Mouse (Mus musculus): ENCODE data around the gene Gsdme. TPM values are rescaled to one million over a fixed set of nuclear protein-coding genes. Genes with fewer than 3 reads are reported as not detected.

Gene Gsdme
- 6.6 to 13.2 TPM (median 9.0 TPM) in 3 replicates for total RNA-seq (2017)

DNA sequence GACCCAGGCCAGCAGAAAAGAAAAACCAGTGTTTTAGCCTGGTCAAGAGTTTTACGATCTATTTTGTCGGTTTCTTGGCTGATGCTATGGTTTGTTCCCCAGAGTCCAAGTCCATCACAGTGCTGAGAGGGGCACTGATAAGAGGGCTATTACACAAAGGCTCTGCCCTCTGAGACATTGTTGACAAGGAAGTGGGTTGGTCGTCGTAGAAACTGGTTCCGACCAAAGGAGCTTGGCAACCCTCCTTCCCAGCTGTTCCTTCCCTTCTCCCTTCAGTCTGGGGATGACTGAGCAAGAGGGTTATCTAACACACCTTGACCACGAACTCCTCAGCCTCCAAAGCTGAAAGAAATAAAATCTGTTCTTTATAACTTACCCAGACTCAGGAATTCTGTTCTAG, at the start of gene Gsdme:
Gene Gsdme, minus strand, starts transcription at position 193 of the 400 bp plus-strand sequence.
- no peak for ATAC-seq (replicated peaks; ENCODE audit: insufficient number of reproducible peaks, low FRiP score, low TSS enrichment, poor library complexity, severe bottlenecking)

DNA sequence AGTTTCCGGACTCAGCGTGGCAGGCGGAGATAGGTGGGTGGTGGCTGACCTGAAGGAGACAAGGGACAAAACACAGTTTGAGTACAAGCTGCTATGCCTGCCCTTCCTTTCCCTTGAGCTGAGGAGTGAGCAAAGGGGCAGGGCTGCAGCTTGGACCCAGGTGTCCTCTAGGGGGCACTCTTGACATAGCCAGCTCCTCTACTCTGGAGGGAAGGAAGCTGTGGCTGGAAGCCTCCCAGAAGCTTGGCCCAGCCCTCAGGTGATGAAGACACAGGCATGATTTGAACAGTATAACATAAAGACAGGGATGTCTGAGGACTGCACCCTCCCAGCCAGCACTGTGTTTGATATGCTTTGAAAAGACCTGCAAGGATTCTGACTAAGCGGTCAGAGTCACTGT, 49.0 kb upstream of the Gsdme start:
- peak; percentile 90 for ATAC-seq (replicated peaks; ENCODE audit: insufficient number of reproducible peaks, low FRiP score, low TSS enrichment, poor library complexity, severe bottlenecking)

DNA sequence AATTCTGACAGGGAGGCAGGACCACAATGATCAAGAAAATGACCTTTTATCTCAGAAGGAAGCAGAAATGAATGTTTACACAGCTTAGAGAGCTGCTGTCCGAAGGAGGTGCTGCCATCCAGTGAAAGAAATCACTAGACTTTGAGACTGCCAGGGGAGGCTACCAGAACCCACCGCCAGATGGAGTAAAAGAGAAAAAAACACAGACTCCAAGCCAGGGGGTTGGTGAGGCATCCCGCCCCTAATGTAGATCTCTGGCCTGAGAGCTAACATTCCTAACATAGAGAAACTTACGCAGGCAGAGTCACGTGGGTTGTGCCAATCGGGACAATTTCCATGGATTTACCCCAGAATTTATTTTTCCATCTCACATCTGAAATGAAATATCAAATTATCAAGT, 45.4 kb upstream of the Gsdme start:
- ATAC-seq (replicated peaks; ENCODE audit: insufficient number of reproducible peaks, low FRiP score, low TSS enrichment, poor library complexity, severe bottlenecking), result no peak

DNA sequence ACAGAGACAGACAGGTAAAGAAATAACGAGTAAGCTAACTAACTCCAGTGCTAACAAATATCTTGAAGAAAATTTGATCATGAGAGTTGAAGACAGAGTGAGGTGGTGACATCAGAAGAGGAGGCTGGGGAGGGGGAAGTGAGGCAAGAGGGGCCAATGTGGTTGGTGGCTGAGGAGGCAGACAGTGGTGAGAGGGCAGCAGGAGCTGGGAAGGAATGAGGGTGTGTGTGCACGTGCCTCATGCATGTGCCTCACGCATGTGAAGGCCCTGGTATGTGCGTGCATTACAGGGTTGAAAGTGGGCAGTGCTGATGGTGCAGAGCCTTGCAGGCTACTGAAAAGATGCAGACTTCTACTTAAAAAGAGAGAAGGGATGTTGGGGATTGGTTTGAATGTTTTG, 43.0 kb upstream of the Gsdme start:
- ATAC-seq (replicated peaks; ENCODE audit: insufficient number of reproducible peaks, low FRiP score, low TSS enrichment, poor library complexity, severe bottlenecking), result peak; percentile 58

DNA sequence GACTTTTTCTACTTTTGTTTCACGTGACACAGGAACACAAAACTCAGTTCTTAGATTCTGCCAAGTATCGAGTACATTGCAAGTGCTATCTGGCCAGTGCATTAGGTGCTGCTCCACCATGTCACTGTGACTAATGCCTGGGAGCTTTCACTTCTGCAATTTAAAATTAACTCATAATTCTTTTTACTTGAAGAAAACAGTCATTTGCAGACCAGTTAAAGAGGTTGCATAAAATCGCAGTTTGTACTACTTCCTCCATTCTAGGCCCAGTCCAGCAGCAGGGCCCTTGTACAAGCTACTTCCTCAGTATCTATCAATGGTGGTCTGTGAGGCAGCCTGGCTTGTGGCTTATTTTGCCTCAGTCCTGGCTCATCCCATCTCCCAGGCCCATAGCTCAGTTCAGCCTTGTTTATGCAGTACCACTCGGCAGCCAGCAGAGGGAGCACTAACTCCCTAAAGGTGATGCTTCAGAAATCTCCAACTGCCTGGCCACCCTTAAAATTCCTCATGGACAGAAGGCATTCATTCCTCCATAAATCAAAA, 41.4 kb upstream of the Gsdme start:
- peak; percentile 83 for ATAC-seq (replicated peaks; ENCODE audit: insufficient number of reproducible peaks, low FRiP score, low TSS enrichment, poor library complexity, severe bottlenecking)

DNA sequence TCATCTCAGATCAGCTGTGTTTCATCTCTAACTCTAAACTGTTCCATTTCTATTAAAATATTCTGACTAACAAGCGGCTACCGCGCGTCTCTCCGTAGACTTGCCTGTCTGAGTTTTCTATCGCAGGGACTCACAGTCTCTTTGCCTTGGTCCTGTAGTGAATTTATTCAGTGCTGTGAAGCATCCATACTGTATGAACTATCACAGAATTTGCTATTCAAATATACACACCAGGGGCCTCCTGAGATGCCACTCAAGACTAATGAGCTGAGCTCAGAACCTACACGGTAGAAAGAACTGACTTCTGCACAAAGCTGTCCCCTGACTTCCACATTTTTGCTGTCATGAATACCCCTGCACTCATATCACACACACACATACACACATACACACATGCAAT, 37.5 kb upstream of the Gsdme start:
- no peak for ATAC-seq (replicated peaks; ENCODE audit: insufficient number of reproducible peaks, low FRiP score, low TSS enrichment, poor library complexity, severe bottlenecking)

DNA sequence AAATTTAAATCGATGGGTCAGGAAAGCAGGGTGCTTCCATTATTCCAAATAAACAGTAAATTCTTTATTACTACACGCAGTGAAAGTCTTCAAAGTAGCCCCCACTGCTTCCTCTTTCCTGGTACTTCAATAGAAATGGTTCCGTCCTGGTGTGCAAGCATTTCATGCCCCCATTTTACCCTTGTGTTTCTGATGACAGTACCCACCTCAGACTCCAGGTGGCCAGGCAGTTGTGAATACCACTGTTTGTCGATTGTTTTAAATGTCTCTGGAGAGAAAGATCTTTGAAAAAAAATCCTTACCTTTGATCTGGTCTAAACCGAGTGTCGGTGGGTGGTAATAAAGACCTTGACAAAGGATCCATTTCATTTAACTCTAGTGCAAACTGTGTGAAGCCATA, 37.0 kb upstream of the Gsdme start:
- ATAC-seq (replicated peaks; ENCODE audit: insufficient number of reproducible peaks, low FRiP score, low TSS enrichment, poor library complexity, severe bottlenecking), result no peak

DNA sequence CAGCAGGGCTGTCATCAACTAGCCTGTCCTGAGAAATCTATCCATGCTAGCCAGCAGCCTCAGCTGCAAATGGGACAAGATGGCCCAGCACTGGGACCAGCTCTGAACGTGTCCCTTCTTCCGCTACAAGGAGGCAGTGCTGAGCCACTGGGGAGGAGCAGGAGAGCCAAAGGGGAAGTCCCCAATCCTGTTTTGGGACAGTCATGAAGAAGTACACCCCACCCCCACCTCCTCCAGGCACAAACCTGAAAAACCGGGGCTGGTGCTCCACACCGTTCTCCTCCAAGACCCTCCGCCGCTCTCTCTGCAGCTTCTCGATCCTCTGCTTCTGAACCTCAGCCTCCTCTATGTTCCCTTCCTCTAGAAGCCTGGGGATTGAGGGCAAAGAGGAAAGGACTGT, 35.4 kb upstream of the Gsdme start:
- peak; percentile 33 for ATAC-seq (replicated peaks; ENCODE audit: insufficient number of reproducible peaks, low FRiP score, low TSS enrichment, poor library complexity, severe bottlenecking)

DNA sequence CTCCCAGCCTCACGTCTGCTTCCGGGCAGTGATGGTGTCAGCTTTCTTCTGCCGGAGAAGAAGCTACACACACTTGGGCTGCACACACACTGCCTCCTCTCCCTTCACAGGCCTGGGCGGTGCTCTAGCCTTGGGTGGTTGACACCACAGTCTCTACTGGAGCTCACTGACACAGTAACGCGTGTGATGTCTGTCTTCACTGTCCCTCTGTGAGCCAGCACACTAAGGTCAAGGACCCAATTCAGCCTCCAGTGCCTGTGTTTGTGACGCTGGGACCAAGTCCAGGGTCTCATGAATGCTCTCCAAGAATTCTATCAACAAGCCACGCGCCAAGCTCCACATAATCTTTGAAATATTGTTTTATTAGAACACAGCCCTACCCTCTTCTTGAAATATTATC, 34.0 kb upstream of the Gsdme start:
- ATAC-seq (replicated peaks; ENCODE audit: insufficient number of reproducible peaks, low FRiP score, low TSS enrichment, poor library complexity, severe bottlenecking), result no peak

DNA sequence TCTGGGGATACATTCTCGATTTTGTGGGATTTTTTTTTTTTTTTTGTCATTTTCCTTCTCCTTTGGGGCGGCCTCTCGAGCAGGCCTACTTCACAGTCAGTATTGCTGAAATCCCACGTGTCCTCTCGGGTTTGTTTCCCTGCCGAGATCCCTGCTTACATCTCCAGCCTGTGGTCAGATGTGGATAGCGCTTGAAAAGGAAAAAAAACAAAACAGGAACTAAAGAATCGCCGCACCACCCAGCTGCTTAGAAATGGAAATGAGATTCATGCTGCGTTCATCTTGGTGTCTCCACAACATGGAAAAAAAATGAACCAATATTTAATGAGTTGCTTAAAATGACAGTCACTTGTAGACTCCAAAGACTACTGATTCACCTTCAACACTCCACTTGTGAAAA, 31.5 kb upstream of the Gsdme start:
- peak; percentile 16; the same call in 1 of the 2 replicates for ATAC-seq (replicated peaks; ENCODE audit: insufficient number of reproducible peaks, low FRiP score, low TSS enrichment, poor library complexity, severe bottlenecking)

DNA sequence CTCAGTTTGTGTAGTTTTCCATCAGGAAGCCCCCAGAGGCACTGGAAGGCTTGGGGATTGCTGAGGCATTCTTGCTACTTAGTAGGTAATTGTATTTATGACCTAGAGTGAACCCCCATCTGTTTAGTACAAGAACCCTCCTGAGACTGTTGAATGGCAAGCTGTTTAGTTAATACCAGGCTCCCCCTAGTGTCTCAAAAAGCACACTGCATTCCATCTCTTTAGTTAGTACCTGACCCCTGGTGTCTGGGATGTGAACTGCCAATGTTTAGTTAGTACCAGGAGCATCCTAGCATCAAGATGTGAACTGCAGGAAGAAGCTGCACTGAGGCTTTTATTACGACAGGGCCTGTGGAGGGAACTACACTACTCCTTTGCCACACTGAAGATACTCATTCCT, 30.5 kb upstream of the Gsdme start:
- peak; percentile 79 for ATAC-seq (replicated peaks; ENCODE audit: insufficient number of reproducible peaks, low FRiP score, low TSS enrichment, poor library complexity, severe bottlenecking)

DNA sequence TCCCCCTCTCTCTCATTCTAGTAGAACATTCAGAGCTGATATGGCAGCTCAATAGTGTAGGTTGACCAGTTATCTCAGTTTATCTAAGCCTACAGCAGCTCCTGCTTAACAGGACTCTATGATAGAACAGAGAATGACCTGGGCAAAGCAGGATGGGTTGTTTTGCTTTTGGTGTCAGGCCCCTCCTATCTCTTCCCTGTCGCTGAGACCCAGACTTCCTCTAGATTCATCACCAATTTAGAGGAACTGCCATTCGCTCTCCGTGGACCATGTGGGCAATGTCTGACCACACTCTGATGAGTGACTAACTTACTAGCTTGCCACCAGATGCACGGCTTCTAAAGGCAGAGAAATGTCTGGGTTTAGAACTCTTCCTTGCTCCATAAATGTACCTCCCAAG, 28.0 kb upstream of the Gsdme start:
- ATAC-seq (replicated peaks; ENCODE audit: insufficient number of reproducible peaks, low FRiP score, low TSS enrichment, poor library complexity, severe bottlenecking), result peak; percentile 70

DNA sequence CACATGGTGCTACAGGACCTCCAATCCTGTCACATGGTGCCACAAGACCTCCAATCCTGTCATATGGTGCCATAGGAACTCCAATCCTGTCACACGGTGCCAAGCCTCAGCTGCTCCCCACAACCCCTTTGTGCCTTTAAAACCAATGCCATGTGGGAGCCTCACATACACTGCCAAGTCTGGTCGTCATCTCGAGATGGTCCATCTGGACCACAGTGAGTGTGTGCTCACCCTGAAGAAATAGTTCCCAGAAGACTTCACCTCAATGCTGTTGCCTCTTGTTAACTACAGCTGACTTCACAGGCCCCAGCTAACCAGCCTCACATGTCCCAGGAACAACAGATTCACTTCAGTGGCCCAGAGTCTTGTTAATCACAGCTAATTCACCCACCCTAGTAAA, 23.2 kb upstream of the Gsdme start:
- ATAC-seq (replicated peaks; ENCODE audit: insufficient number of reproducible peaks, low FRiP score, low TSS enrichment, poor library complexity, severe bottlenecking), result no peak

DNA sequence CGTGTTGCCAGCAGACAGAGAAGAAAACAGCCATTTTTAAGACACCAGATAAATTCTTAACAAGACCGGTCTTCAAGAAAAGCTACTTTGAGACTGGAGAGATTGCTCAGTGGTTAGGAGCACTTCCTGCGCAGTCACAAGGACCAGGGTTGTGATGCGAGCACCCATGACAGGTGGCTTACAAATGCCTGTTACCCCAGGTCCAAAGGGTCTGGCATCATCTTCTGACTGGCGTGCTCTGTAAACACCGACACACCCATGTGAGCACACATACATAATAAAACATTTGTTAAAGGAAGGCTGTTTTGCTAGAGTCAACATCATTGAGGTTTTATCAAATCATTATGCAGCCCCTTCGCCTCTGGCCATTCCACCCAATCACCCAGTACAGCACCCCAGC, 16.0 kb upstream of the Gsdme start:
- no peak for ATAC-seq (replicated peaks; ENCODE audit: insufficient number of reproducible peaks, low FRiP score, low TSS enrichment, poor library complexity, severe bottlenecking)

DNA sequence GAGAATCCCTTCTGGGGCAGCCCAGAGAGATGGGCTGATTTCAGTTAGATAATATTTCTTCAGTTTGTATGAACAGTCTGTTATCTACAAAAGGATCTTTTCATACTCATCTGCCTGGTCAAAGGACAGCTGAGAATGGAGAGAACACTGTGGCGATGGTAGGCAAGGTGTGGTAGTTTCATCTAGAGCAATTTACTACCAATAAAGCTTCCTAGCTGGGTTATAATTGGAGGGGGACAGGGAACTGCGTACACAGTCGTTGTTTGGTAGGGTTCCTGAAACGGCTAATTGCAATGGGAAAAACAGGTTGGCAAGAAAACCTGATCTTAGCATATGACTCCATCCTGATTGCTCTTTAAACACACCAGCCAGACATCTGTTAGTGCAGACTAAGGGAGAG, 10.3 kb upstream of the Gsdme start:
- ATAC-seq (replicated peaks; ENCODE audit: insufficient number of reproducible peaks, low FRiP score, low TSS enrichment, poor library complexity, severe bottlenecking), result no peak

DNA sequence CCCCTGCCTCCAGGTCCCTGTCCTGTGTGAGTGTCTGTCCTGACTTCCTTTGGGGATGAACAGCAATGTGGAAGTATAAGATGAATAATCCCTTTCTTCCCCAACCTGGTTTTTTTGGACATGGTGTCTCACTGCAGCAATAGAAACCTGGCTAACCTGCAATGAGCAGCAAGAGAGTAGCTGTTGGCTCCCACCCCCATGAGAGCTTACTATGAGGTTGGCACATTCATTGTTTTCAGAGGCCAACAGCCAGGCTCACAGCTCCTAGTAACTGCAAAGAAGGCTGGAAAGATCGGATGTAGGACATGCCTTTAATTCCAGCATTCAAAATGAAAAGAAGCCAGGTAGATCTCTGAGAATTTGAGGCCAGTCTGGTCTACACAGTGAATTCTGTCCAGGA, 9.8 kb upstream of the Gsdme start:
- ATAC-seq (replicated peaks; ENCODE audit: insufficient number of reproducible peaks, low FRiP score, low TSS enrichment, poor library complexity, severe bottlenecking), result no peak

DNA sequence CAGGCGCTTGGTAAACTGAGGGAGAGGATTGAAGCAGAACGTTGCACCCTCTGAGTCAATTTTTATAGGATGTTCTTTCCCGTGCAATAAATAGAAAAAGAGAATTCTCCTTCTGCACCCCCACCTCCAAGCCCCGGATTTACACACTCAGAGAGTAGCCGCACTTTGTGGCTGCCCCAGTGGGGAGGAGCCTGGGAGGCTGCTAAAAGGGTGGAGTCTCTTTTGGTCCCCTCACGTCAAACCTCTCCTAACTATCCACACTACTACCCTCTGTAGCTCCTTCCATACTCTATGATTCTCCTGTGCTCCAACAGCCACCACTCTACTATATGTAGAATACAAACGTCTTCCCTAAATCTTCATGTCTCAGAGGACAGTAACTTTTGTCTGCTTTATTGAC, 1.4 kb downstream of the Gsdme start:
- ATAC-seq (replicated peaks; ENCODE audit: insufficient number of reproducible peaks, low FRiP score, low TSS enrichment, poor library complexity, severe bottlenecking), result no peak

DNA sequence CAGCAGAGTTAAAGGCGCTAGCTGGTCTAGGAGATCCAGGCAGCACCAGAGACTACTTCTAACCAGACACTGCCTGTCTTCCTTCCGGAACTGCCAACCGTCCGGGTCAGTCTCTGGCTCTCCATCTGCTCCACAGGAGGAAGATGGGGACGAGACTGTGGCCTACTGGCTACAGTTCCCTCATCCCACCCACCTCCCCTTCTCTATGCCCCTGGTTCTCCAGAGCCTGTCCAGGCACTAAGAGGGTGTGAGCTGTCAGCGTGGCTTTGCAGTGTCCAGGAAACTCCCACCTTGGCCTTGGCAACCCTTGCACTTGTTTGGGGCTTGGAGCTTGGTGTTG, 1.8 kb downstream of the Gsdme start:
- ATAC-seq (replicated peaks; ENCODE audit: insufficient number of reproducible peaks, low FRiP score, low TSS enrichment, poor library complexity, severe bottlenecking), result peak; percentile 12

DNA sequence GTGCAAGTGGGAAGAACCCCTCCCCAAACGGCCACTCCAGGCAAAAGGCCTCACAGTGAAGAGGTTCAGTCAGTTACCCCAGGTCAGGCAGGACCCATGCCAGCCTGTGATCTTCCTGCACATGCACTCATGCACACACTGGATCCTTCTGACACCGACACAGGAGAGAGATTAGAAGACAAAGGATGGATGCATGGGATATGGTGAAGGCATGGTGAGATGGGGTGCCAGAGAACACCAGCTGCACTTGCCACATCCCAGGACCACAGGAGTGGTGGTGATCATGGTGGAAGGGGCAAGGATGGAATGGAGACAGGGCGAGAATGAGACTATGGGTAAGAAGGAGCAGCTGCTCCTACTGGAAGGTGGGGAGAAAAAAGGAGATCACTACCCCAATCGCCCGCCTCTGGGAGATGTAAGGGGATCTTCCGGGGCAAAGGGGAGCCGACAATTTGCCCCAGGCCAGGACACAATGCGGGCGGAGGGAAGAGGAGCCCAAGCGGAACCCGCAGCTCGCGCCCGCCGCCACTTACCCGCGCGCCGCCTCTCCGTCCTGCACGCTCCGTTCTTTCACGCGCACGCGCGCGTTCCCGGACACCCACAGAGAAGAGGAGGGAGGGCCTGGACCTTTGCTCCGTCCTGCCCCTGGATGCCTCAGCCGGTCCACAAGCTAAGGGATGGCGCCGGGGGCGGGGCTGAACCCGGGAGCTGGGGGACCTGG, 2.3 kb downstream of the Gsdme start:
- peak; percentile 71 for ATAC-seq (replicated peaks; ENCODE audit: insufficient number of reproducible peaks, low FRiP score, low TSS enrichment, poor library complexity, severe bottlenecking)

DNA sequence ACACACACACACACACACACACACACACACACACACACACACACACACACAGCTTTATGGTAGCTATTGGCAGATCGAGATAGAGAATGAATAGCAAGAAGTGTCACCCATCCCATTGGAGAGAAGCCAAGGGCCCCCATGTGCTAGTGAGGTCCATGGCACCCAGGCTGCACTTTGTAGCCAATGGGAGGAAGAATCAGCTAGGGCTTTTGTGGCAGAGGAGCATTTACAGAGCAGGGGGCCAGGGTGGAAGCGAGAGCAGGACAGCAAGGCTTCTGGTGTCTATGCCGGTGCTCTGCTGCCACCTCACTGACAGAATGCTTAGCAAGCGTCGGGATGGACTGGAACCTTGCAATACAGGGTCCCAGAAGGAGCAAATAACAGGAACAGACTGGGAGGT, 8.3 kb downstream of the Gsdme start:
- no peak for ATAC-seq (replicated peaks; ENCODE audit: insufficient number of reproducible peaks, low FRiP score, low TSS enrichment, poor library complexity, severe bottlenecking)

DNA sequence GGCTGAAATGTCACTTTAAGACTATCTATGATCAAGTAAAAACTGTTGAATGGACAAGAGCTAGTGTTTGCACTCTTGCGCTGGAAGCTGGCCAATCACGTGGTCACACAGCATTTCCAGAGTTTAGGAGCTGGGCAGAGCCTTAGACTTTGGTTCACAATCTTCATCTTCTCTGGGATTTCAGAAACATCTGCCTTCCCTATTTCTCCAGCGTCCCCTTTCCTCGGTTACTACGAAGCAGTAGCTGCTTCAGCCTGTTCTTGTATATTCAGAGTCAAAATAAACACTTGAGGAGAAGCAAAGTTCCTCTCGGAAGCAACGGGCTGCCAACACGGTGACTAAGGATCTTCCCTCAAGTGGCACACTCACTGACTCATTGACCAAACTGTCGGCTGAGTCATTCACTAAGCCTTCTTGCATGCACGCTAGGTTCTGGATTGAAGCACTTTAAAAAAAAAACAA, 8.9 kb downstream of the Gsdme start:
- peak; percentile 53 for ATAC-seq (replicated peaks; ENCODE audit: insufficient number of reproducible peaks, low FRiP score, low TSS enrichment, poor library complexity, severe bottlenecking)
